Comparison of ENCODE assay signal across 34 mouse cellular contexts in the genomic region with DNA sequence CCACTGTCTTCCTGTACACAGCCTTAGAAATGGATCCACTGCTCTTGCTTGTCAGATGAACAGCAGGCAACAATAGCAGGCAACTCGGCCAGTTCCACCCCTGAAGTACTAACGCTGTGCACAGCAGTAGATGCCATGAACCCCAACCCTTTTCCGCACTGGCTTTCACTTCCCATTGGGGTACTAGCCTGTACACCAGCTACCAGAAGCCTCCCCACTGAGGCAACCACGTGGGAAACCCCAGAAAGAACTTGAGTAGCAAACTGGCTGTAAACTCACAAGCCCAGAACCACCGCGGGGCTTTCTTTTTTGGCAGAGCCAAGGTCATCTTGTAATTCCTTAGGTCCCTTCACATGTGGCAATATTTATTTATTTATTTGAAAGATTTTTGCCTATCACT. TPM values are rescaled to one million over a fixed set of nuclear protein-coding genes. Genes with fewer than 3 reads are reported as not detected.
"Had no signal": no experiment of that assay in that cellular context is flagged by ENCODE, and none has a peak within 500 bp of the region (broad histone marks: within the 10 kb centered on the region; RNA-seq: fewer than 3 reads in every experiment).

No protein-coding gene starts in this region.

- H3K4me3 ChIP-seq: heart, embryonic 10.5 days; heart, embryonic 12.5 days; hindbrain, embryonic 10.5 days; hindbrain, embryonic 12.5 days; intestine, embryonic 15.5 days; limb, embryonic 13.5 days; limb, embryonic 15.5 days; liver, embryonic 12.5 days had no signal

- H3K36me3 ChIP-seq: heart, embryonic 10.5 days; heart, embryonic 12.5 days; hindbrain, embryonic 12.5 days; intestine, embryonic 15.5 days; limb, embryonic 13.5 days; limb, embryonic 15.5 days; liver, embryonic 12.5 days had no signal

- DNase-seq: gastrocnemius, postnatal 14 days; gastrocnemius, postnatal 36 days; heart, adult 18-20 months; heart, postnatal 10 days; heart, postnatal 4 days; kidney, adult 18-20 months; kidney, adult 8-10 months; kidney, postnatal 14 days; kidney, postnatal 36 days; layer of hippocampus, adult 9-11 months; layer of hippocampus, postnatal 36 days; left cerebral cortex, postnatal 4 days had no signal

- H3K9ac ChIP-seq: heart, embryonic 12.5 days; hindbrain, embryonic 12.5 days; hindbrain, embryonic 14.5 days; intestine, embryonic 15.5 days; limb, embryonic 13.5 days; limb, embryonic 15.5 days; liver, embryonic 12.5 days had no signal

- H3K4me2 ChIP-seq: heart, embryonic 12.5 days; hindbrain, embryonic 12.5 days; hindbrain, embryonic 14.5 days; intestine, embryonic 15.5 days; limb, embryonic 13.5 days; limb, embryonic 15.5 days; liver, embryonic 12.5 days had no signal

- H3K9me3 ChIP-seq: heart, embryonic 10.5 days; heart, embryonic 12.5 days; hindbrain, embryonic 10.5 days; intestine, embryonic 15.5 days; limb, embryonic 13.5 days; limb, embryonic 15.5 days; liver, embryonic 12.5 days had no signal

- H3K27ac ChIP-seq: heart, embryonic 10.5 days; hindbrain, embryonic 10.5 days; hindbrain, embryonic 12.5 days; hindbrain, embryonic 14.5 days; intestine, embryonic 15.5 days; kidney, postnatal 0 days; limb, embryonic 13.5 days; limb, embryonic 15.5 days; liver, embryonic 12.5 days had no signal

- ATAC-seq: hindbrain, embryonic 16.5 days; inflammation-experienced regulatory T-cells, adult 6 months; intestine, embryonic 15.5 days; intestine, postnatal 0 days; liver, embryonic 12.5 days had no signal

RNA-seq across cellular contexts. Expression of gene Fgf23, which starts 9.1 kb away (rescaled TPM):
- total RNA-seq: gastrocnemius, adult 18-20 months; gastrocnemius, adult 8-10 months; gastrocnemius, postnatal 14 days; gastrocnemius, postnatal 36 days; heart, adult 18-20 months; heart, adult 8-10 months; heart, postnatal 10 days; heart, postnatal 25 days; liver, adult 2 months had no signal
- polyA plus RNA-seq: gonadal fat pad, adult 2 months; hindbrain, embryonic 12.5 days; intestine, embryonic 15.5 days; intestine, postnatal 0 days; kidney, embryonic 14.5 days; kidney, postnatal 0 days; large intestine, adult 2 months; limb, embryonic 11.5 days; limb, embryonic 13.5 days; limb, embryonic 15.5 days; liver, adult 2 months; liver, embryonic 12.5 days had no signal
